Mouse (Mus musculus): ENCODE data around the gene Elf4.

Gene Elf4

DNA sequence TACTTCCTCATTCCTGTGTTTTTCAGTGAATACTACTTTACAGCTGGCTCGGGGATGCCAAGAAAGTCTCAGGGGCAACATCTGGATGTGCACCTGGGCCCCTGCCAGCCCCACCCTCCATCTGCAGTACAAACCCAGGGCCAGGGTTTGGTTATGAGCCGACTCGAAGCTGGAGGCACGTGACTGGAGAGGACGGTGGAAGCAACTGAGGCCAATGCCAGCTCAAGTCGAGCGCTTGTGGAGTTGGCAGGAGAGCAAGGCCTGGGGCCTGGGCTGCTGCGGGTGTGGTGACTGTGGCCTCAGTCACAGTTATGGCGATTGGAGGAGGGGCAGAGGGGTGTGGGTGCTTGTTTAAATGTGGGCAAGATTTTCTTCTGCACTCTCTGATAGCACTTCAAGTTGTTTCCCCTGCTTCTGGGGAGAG lies 27.4 kb downstream of the Elf4 start:
- DNase-seq, result no peak

DNA sequence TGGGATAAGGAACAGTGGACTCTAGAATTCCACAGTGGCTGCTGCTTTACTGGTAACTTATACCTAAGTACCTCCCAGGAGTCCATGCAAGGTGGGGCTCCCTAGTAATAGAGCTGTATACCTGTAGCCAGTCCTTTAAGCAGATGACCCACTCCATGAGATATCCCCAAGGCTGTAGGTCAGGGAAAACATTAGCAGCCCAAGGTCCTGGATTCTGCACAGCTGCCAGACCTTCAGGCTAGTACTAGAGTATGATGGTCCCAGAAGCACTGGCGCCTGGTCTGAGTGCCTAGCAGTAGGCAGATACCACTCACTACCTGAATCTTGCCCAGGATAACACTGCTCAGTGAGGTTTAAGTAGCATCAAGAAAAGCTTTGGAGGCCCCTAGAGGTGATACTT lies 28.7 kb downstream of the Elf4 start:
- no peak for DNase-seq

DNA sequence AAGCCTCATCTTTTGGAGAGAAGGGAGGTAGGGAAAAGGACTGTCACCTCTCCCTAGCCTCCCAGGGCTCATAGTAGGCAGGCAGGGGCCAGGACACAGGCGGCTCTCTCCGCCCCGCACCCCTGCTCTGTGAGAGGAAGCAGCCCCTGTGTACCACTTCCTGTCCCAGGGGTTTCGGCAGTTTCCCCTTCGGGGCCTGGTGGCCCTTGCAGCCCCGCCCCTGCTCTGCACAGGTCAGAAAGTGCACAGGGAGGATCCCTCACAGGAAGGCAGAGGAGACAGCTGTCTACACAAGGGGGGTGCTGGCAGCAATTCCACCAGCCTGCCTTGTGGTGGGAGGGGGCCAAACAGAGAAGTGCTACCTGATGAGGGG lies 29.4 kb downstream of the Elf4 start:
- no peak for DNase-seq

DNA sequence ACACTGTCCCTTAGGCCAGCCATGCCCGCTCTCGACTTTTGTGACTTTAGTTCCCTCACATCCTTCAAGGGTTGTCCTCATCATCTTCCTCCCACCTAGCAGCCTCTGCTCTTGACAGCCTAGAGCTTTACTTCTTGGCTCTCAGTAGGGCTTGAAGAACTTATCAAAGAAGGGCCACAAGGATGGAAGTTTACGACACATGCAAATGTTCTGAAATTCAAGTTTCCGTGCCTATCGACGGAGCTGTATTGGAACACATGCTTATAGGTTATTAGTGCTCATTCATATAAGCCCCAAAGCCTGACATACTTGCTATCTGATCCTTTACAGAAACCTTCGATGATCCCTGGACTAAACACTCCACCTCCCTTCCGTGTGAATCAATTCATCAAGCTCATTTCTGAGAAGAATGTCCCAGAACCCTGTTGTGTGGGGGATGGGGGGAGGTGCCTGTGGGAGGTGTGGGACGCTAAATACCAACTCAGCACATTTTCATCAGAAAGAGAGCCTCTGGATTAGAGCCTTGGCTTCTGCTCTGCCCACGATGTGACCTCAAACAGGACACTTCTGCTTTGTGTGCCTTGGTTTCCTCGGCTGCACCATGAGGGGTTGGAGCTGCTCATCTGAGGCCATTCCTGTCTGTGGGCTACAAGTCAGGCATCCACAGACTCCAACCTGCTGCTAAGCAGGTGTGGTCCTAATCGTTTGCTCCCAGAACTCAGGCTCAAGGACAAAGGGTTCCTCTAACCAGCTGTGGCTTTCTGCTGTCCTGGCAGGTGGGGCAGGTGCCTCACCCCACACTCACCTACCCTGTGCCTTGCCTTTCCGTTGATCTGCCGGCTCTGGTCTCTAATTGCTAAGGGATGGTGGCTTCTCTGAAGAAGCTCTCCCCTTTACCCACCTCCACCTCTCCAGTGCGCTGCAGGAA lies 30.1 kb downstream of the Elf4 start:
- no peak for DNase-seq

DNA sequence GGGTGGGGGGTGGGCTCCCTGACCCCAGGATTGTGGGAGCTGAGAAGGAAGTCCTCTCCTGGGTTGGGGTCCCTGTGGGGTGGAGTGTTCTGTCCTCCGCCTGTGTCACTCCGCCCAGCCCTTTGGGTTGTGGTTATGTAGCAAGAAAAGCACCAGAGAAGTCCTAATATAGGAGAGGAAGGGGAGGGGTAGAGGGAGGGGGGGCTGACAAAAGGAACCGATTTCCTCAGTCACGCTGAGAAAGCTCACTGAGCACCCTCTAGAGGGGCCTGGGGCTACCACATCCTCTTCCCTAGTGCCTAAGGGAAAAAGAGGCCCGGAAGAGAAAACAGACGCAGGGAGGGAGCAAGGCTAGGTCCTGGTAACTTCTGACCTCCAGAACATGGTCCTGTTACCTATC lies 33.4 kb downstream of the Elf4 start:
- no peak for DNase-seq

DNA sequence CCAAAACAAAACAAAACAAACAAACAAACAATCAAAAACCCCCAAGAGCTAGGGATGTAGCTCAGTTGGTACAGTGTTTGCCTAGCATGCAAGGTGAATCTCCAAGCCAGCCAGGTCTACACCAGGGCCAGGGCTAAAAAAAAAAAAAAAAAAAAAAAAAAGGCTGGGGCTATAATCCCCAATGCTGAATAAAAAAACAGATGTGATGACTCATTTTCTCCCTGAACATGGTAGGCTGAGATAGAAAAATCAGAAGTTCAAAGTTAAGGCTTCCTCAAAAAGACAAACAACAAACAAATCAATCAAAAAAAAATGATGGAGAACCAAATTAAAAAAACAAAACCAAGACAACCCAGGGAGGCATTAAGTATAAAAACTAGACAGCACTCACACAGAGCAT lies 33.8 kb downstream of the Elf4 start:
- DNase-seq, result no peak

DNA sequence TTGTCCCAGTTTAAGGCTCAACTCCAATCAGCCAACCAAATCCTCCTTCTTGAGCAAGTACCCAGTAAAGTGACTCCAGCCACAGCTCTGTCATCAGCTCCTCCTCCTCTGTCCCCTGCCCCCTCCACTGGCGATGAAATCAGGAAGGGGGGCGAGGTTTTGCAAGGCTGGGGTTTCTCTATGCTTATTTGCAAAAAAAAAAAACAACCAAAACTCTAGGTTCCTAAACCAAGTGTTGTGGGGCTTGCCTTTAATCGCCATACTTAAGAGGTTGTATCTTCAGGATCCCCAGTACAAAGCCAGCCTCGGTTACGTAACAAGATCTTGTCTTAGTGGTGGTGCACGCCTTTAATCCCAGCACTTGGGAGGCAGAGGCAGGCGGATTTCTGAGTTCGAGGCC lies 34.3 kb downstream of the Elf4 start:
- no peak for DNase-seq

DNA sequence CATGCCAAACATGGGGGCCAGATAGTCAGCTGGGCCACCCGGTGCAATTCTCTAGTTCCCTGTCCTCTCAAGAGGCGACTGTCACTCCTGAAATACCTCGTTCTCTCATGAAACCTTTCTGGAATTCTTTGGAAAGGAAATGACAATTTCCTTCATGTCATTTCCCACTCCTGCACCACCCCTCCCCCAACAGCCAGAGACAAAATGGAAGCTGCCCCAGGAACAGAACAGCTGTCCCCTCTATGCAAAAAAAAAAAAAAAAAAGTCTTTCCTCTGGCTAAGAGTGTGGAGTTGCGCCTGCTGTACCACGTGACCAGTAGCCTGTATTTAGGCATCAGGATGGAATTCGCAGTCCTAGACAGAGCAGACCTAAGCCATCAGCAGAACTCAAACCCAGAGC lies 34.7 kb downstream of the Elf4 start:
- no peak for DNase-seq

DNA sequence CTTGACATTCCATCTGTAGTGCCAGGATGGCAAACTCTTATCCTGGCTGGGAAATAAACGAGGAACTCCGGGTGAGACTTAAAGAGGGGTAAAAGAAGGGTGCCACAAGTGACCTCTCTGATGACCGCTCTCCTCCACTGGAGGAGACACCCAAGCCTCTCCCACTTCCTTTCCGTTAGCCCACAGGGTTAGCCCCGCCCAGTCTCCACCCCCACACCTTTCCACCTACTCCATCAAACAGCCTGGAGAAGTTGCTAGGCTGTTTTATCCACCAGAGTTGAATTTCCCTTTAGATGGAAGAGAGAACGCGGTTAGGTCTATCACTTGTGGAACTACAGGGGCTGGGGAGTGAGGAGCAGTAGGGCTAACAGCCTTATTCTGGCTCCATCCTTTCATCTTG lies 37.7 kb downstream of the Elf4 start:
- no peak for DNase-seq

DNA sequence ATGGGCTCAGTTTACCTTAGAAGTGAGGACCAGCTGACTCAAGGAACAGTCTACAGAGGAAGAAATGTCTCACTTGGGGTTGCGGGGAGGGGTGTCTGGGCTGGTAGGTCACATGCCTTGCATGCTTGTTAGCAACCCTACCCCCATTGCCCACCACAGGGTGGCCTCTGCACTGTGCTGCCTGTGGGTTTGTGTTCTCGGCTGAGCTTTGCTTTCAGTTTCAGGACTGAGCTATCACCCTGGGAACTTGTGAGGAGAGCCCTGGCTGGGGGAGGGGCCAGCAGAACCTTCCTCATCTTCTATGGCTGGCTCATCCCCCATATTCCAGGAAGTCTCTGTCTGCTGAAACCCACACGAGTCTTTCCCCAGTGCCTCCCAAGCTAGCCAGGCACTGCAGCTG lies 38.3 kb downstream of the Elf4 start:
- no peak for DNase-seq

DNA sequence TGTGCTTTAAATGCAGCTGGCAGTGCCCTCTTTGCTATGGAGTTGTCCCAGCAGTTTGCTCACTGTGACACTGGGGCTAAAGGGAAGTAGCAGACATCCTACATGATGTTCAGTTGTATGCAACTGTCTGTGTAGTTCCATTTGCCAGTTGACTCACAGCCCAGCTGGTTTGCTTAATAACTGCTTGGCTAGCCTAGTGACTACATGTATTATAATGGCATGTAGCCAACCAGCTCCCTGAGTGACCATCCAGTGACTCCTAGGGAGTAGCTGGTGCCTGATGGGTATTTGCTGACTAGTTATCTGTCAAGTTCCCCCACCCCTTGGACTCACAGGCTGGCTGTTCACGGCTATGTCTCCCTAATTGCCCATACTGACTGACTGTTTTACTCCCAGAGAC lies 39.3 kb downstream of the Elf4 start:
- DNase-seq, result no peak

DNA sequence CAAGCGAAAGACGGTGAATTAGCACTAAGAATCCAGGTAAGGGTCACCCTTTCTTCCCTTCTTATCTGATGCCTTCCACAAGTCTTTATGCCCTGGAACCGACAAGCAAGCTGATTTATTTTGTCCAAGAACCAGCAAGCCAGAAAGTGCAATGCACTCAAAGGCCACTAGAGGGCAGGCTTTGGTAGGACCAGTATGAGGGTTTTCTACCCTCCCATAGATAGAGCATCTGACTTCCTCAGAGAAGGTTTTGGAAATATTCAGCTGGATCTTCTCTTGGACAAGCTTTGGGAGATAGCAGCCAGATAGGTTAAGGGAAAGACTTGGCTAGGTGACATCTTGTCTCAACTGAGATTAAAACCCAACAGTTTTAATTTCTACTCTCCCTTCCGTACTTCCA lies 39.9 kb downstream of the Elf4 start:
- DNase-seq, result peak; percentile 39

DNA sequence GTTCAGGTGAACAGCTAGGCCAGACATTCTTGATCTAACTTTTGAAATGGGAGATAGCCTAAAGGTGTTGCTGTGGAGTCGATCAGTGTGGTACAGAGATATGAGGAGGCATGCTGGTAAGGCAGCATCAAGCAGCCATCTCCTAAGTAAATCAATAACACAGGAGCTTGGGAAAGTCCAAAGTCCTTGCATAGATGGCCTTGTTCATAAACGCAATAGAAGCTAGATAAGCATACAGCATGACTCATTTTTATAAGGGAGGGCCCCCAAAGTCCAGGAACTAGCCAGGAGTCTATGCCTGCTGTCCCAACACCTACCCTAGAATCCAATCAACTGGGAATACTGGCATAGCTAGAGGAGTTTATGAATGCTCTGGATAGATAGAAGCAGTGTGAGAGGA lies 44.5 kb downstream of the Elf4 start:
- no peak for DNase-seq

DNA sequence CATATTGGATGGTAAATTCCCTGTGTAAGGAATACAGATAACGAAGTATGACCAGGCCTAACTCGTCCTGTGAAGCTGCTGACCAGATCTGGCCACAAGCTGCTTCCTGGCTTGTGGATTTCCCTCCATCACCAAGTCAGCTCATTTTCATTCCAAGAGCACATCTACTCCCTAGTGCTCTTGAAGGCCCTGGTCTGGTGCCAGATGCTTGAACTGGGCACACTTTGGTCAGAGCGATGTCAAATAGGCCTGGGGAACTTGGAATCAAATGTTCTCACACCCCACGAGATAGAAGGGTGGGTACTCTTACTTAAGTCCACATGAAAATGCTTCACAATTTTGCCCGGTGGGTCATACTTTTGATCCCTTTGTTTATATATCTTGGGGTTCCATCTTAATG lies 48.6 kb downstream of the Elf4 start:
- DNase-seq, result no peak

DNA sequence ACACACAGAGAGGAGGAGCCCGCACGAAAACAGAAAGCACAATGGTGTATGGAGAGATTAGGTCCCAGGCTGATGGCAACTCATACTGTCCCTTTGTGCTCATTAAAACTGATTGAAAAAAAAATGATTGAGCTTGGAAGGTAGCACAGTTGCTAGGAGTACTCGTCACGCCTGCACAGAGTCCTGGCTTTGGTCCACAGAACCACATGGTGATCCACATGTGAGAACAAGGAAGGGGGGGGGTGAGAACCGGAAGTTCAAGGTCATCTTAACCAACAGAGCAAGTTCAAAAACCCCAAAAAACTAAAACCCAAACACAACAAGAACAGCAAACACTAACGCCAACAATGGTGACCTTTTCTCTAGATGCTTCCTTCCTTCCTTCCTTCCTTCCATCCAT lies 50.3 kb downstream of the Elf4 start:
- no peak for DNase-seq

DNA sequence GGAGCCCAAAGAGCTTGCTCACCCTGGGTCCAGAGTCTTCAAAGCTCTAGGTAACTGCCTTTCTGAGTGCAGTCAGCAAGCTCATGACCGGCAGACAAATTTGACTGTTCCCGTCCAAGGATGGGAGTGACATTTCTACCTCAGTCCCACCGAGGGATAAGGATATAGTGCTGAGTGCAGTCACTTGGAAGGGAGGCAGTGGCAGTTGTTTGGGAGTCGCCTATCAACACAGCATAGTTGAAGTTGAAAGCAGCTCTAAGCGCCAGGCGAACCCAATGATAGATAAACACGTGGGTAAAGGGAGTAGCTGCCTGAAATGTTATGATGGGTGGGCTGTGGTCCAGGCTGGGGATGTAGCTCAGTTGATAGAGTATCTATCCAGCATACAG lies 52.5 kb downstream of the Elf4 start:
- no peak for DNase-seq

DNA sequence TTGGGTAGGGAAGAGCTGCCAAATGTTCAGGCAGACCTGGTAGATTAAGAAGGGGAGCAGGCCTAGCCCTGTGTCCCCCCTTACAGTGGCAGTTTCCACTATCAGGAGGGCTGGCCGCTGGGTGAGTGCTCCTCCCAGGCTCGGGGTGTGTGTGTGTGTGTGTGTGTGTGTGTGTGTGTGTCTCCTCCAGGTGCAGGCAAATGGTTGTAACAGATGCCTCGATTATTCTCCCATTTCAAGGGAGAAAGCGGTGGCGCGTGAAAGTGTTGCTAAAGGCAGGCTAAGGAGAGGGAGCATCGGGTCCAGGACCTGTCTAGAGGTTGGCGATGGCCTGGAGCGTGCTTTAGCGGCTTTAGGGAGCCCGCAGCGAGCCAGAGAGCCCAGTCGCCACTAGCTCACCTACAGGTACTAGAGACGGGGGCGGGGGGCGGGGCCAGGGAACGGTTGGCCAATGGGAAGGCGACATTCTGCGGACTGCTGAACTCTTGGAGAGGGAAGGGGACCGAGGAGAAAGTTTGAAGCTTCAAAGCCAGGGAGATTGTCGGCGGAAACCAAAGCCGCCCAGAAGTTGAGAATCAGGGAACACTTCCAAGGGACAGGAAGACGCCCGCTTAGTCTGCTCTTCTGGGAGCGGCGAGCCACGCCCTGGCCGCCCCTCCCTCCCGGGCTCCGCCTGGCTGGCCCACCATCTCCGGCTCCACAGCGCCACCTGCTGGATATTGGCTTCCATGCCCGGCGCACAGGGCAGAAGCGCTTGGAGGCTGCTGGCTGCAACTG lies 53.1 kb downstream of the Elf4 start:
- DNase-seq, result peak; percentile 80

DNA sequence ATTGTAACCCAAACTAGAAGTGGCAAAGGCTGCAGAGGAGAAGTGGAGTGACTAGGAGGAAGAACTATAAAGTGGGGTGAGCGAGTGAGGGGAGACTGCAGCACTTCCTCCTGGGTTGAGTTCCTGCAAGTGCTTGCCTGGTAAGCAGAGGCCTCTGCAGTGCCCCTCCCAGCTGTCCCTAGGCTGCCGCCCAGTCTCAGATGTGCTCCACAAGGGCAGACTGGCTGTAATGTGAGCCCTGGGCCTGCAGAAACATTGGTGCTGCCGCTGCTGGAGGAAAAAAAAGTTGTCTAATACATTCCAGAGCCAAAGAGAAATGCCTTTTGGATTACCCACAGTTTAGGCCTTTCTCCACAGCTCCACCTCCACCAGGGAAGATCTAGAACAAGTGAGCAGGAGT lies 57.8 kb downstream of the Elf4 start:
- no peak for DNase-seq

DNA sequence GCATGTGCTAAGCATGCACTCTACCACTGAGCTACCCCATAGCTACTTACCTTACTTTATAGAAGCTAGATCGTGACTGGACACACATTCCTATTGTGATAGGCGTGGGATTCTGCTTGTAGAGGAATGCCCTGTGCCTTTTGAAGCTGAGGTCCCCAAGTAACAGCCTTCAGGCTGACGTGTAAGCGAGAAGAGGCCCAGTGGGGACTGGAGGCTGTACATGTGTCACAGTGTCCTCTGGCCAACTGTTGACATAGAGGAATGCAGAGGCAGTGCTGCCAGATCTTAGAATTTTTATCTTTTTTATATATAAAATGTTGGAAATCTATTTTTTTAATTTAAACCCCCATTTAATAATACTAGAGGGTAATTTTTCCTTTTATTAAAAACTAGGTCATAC lies 62.9 kb downstream of the Elf4 start:
- DNase-seq, result no peak

DNA sequence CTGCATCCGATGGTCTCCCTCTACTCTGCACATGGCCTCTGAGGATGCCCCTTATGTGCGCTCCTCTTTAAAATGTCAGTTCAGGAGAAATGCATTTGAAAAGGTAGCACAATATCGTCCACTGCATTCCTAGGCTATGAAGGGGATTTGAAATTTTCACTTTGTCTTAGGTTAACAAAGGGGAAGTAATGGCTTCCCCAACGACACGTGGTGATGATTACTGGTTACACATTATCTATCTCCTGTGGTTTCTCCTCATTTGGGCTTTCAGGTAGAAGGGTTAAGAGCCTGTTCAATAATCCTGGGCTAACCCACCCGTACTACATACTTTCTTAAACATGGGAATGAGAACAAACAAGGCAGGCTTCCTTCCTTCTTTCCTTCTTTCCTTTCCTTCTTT lies 73.6 kb downstream of the Elf4 start:
- no peak for DNase-seq

DNA sequence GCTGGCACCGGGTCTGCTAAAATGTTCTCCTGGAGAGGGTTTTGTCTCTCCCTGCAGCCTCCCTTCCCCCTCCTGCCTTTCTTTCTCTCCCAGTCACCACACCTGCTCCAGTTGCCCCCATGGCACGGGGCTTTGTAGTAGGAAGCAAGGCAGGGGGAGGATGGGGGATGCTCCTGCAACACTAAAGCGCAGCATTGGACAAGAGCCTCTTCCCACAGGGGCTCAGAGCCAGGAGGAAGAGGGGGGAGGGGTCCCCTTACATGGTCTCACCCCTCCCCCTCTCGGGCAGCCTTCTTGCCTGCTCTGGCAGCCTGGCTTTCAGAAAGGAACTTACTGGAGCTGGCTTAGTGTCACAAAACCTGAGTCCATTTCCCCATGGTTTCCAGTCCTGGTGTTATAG lies 77.0 kb downstream of the Elf4 start:
- no peak for DNase-seq

DNA sequence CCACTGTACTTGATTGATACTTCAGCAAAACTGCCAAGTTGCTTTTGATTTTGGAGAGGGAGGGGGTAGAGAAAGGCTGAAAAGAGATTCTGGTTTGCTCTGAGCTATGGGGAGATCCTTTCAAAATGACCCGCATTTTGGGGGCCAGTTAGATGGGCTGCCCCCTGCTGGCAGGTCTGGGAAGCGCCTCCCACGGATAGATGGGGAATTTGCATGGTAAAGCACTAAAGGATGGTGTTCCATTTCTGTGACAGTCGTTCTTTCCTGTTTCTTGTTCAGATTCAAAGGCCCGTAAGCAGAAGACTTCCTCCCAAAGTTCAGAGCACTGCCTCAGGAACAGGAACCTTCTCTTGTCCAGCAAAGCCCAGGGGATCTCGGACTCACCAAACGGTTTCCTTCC lies 79.3 kb downstream of the Elf4 start:
- no peak for DNase-seq

DNA sequence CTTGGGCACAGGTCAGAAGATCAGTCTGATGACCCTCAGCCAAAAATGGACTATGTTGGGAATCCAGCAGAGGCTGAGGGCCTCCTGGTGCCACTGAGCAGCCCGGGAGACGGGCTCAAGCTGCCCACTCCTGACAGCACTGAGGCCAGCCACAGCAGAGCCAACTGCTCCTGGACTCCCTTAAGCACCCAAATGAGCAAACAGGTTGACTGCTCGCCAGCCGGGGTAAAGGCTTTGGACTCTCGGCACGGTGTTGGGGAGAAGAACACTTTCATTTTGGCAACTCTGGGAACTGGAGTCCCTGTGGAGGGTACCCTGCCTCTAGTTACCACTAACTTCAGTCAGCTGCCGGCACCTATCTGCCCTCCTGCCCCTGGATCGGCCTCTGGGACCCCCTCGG lies 95.1 kb downstream of the Elf4 start:
- no peak for DNase-seq

DNA sequence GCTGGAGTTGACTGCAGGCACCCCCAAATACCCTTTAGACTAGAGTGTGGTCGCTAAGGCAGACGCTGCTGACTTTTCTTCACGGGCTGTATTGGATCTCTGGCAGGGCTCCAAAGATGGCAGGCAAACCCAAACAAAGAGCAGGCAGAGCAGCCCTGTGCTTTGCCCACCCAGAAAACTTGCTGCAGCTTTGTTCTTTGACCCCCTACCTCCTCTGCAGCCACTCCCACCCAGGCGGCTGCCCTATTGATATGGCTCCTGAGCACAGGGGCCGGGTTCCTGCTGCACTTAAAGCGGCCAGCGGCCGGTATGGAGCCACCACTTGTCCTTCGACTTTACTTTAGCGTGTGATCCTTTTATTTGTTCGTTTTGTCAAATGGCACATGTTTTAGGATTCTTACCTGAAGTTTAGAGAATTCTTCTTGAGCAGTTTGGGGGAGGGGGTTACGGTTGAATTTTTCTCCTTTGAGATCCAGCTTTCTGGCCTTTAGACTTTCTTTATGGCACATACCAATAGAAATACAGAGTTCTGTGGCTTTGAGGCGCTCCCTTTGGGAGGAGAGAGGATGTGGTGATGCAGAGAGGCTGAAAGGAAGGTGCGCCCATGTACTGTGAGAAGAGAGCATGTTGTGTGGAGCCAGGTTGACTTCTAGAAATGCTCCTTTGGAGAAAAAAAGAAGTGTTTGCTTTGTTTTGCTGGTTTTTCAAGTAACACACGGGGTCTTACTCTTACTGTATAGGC lies 96.9 kb downstream of the Elf4 start:
- DNase-seq, result no peak
